Mouse (Mus musculus) intestine, embryonic 15.5 days (tissue): ENCODE results near the gene Rps9. TPM values are rescaled to one million over a fixed set of nuclear protein-coding genes. Genes with fewer than 3 reads are reported as not detected.

ENCODE experiments used
- ATAC-seq: fragments of 200-750 bp; cut with Nextera tagmentation; 2 replicates; pipeline ENCODE4 v1.8.0; 2017; ENCODE audit warnings: moderate TSS enrichment, moderate library complexity
- H3K27ac ChIP-seq: fragments of 300-500 bp; sonication (generic); 2 replicates; pipeline ENCODE4 v1.5.1; 2015; ENCODE audit warnings: mild to moderate bottlenecking, inconsistent platforms
- H3K27me3 ChIP-seq: fragments of 300-500 bp; sonication (generic); replicated peaks from 2 replicates; pipeline ENCODE4 v1.6.1; 2015; ENCODE audit warnings: inconsistent platforms
- H3K36me3 ChIP-seq: fragments of 300-500 bp; sonication (generic); 2 replicates; pipeline ENCODE4 v1.6.1; 2015; ENCODE audit warnings: inconsistent platforms
- H3K4me1 ChIP-seq: fragments of 300-500 bp; sonication (generic); replicated peaks from 2 replicates; pipeline ENCODE4 v1.6.1; 2015; ENCODE audit warnings: inconsistent platforms
- H3K4me2 ChIP-seq: fragments of 300-500 bp; sonication (generic); replicated peaks from 2 replicates; pipeline ENCODE4 v1.6.1; 2015; ENCODE audit warnings: mild to moderate bottlenecking, inconsistent platforms
- H3K4me3 ChIP-seq: fragments of 300-500 bp; sonication (generic); replicated peaks from 2 replicates; pipeline ENCODE4 v1.5.1; 2015; ENCODE audit warnings: inconsistent platforms
- H3K9ac ChIP-seq: fragments of 300-500 bp; sonication (generic); 2 replicates; pipeline ENCODE4 v1.6.1; 2015; ENCODE audit warnings: inconsistent platforms
- H3K9me3 ChIP-seq: fragments of 300-500 bp; sonication (generic); 2 replicates; pipeline ENCODE4 v1.6.1; 2016; ENCODE audit warnings: inconsistent platforms
- WGBS: fragments of 180-500 bp; shearing (Covaris S2); methylation state at CpG from one replicate; pipeline ENCODE4 v1.1.7; 2015; 5-methylcytosine and 5-hydroxymethylcytosine counted together
- polyA plus RNA-seq: library from polyadenylated mRNA; unstranded; fragments of >200 nt; fragmentation: Nextera tagmentation; extraction: Ambion mirVana; gene quantifications from 2 replicates; pipeline ENCODE4 v1.2.1, GENCODE M21; 2015

Gene Rps9
- polyA plus RNA-seq = 1,501 and 1,565 TPM in 2 replicates

DNA sequence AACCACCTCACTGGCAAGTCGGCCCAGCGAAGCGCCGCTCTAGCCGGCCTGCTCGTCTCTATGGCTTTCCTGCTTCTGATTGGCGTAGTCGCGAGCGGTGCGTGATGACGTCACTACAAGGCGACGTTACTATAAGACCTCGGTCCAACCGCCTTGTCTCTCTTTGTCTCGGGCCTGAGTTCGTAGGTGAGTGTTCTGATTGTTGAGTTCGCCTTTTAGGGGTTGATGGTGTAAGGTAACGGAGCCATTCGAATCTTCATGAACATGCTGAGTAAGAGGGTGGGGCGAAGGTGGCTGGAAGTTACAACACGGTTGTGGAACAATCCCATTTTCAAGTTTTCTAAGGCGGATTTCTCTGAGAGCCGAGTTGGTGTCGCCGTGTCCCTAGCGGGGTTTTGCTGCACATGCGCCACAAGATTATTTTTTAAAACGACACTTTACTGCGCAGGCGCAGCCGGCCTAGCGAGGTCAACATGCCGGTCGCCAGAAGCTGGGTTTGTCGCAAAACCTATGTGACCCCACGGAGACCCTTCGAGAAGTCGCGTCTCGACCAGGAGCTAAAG, at the start of gene Rps9:
Rps9 (plus strand) TSS at position 115 of the 563 bp plus-strand sequence.
- H3K9me3 ChIP-seq = no peaks in the 10 kb centered on the region
- H3K9ac ChIP-seq = peak within 1 kb of the TSS; percentile 72
- peak within 1 kb of the TSS; percentile 91 for H3K27ac ChIP-seq
- peaks cover 13% of the 10 kb centered on the region for H3K36me3 ChIP-seq
- H3K4me3 ChIP-seq = peak within 1 kb of the TSS; percentile 69
- ATAC-seq = peak; percentile 94
- peaks cover 9% of the 10 kb centered on the region for H3K4me1 ChIP-seq
- H3K27me3 ChIP-seq = no peaks in the 10 kb centered on the region
- H3K4me2 ChIP-seq = peak within 1 kb of the TSS; percentile 52
- under 1% methylated on average over 42 of the region's 42 CpGs for WGBS

DNA sequence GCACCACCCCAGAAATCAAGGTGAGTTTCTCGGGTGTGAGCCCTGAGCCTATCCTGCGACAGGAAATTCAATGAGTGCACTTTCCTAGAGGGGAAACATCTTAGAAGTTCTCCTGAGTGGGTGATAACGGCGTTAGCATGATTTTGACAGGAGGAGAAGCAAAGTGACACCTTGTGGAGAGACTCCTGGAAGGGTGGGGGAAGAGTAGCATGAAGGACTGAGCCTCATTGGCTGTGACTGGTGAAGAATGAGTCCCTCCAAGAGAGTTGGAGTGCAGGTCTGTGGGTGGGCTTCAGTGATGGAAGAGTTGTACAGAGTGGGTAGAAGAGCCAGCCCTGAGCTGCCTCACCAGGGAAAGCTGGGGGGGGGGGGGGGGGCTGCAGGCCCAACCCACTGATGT, 46.8 kb upstream of the Rps9 start:
- no peak overlapping the region for H3K27ac ChIP-seq
- H3K4me1 ChIP-seq = no peaks in the 10 kb centered on the region
- H3K4me2 ChIP-seq = no peak overlapping the region
- no peak overlapping the region for H3K4me3 ChIP-seq
- no peak for ATAC-seq
- no peaks in the 10 kb centered on the region for H3K27me3 ChIP-seq
- peaks cover 73% of the 10 kb centered on the region for H3K36me3 ChIP-seq
- WGBS = 90% methylated on average over 4 of the region's 4 CpGs
- no peaks in the 10 kb centered on the region for H3K9me3 ChIP-seq
- no peak overlapping the region for H3K9ac ChIP-seq

- H3K36me3 ChIP-seq = peaks cover 75% of the 10 kb centered on the region
- no peak overlapping the region for H3K27ac ChIP-seq
- H3K27me3 ChIP-seq = no peaks in the 10 kb centered on the region
- 0 out of 2 replicates have a peak, but pooled peaks have one; percentile 3 for ATAC-seq
- H3K4me3 ChIP-seq = no peak overlapping the region
- no peak overlapping the region for H3K9ac ChIP-seq
- H3K4me1 ChIP-seq = peaks cover 1% of the 10 kb centered on the region; the same call in 1 of the 2 replicates
- H3K4me2 ChIP-seq = no peak overlapping the region
- H3K9me3 ChIP-seq = no peaks in the 10 kb centered on the region
- WGBS = 92% methylated on average over 14 of the region's 14 CpGs
Measured at GRCm38 (mm10) chr7:3658578-3658977, 45.2 kb upstream of the Rps9 start.

DNA sequence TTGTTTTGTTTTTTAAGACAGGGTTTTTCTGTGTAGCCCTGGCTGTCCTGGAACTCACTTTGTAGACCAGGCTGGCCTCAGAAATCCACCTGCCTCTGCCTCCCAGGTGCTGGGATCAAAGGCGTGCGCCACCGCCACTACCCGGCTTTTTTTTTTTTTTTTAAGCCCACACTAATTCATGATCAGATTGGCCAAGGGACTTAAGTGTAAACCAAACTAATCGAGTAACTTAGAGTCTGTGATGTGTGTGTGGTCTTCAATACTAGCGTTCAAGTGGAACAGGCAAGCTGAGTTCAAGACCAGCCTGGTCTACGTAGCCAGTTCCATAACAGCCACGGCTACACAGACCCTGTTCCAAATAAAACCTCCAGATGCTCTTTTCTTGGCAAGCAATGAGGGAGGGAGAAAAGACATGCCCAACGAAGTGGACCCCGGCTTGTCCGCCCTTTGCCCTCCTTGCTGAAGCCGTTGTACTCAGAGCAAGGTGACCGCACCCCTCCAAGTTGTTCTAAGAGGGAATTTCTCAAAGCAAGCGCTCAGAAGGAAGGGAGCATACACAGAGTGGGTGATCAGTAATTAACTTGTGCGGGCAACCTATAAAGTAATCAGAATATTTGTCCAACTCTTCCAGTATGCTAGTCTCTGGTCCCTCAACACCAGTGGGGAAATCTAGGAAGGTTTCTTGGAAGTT, 39.1 kb upstream of the Rps9 start:
- Histone ChIP-seq H3K9me3 (no peaks in the 10 kb centered on the region), H3K36me3 (peaks cover 35% of the 10 kb centered on the region), H3K9ac (peak overlapping the region; percentile 83), H3K4me3 (peak overlapping the region; percentile 76), H3K4me1 (peaks cover 19% of the 10 kb centered on the region), H3K27ac (peak overlapping the region; percentile 92), H3K27me3 (no peaks in the 10 kb centered on the region), H3K4me2 (peak overlapping the region; percentile 79)
- peak; percentile 65 for ATAC-seq
- WGBS = 27% methylated on average over 15 of the region's 15 CpGs

DNA sequence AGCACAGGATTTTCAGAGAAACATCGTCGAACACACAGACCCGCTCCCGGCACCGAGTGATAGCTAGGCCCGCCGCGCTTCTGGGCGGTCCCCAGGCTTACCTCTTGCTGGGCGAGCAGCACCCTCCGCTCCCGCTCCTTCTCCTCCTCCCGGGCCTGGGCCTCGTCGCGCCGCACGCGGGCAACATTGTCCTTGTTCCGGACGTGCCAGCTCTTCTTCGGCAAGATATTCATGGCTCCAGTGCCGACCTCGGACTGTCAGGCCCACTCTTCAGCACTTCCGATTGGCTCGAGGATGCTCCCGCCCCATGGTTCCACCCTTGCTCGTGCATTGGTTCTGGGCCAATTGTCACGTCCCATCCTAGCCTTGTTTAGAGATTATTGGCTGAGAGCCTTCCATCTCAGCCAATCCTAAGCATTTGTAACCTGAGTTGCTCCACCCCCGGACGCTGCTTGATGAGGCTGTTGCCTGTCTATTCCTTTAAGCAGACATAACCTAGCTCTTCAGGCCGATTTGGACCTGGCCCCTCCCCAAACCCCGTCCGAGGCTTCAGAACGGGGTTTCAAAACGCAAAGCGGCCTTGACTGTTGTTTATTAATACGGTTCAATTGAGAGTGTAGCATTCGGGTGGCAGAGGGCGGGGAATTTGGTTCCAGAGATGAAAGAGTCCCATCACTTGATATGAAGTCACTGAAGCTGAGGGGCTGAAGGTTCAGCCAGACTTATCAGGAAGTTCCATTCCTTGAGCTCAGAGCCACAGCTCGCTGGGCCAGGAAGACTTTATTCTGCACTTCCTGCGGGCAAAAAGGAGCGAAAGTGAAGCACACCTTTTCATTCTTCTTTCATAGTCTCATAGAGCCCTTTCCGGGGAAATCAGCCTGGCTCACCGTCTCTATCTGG, 38.3 kb upstream of the Rps9 start, which contains the start of gene Leng1:
Leng1 (minus strand) TSS at position 626 of the 900 bp plus-strand sequence.
- Histone ChIP-seq H3K27ac (peak within 1 kb of the TSS; percentile 92), H3K36me3 (peaks cover 27% of the 10 kb centered on the region), H3K9me3 (no peaks in the 10 kb centered on the region), H3K4me1 (peaks cover 19% of the 10 kb centered on the region), H3K9ac (peak within 1 kb of the TSS; percentile 83), H3K4me2 (peak within 1 kb of the TSS; percentile 79), H3K4me3 (peak within 1 kb of the TSS; percentile 76), H3K27me3 (no peaks in the 10 kb centered on the region)
- 2% methylated on average over 45 of the region's 45 CpGs for WGBS
- peak; percentile 98 for ATAC-seq

DNA sequence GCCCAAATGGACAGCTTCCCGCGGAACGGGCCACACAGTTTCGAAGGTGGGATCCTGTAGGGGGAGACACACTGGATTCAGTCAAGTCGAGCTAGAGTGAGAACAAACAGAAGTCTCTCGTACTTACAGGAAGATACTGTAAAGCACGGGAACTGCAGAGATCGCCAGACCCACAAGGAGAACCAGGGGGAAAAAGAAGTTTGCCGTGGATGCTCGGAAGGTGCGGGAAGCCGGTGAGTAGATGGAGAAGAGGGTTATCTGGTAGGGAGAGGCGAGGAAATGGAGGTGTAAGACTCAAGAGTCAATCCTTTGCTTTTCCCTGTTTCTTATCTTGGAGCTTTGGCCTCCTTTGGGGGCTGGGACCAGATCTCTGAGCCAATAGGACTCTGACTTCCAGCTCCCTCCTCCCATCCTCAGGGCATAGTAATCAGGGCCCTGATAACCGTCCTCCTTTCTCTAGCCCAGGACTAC, 36.8 kb upstream of the Rps9 start:
- peak overlapping the region; percentile 49 for H3K4me2 ChIP-seq

DNA sequence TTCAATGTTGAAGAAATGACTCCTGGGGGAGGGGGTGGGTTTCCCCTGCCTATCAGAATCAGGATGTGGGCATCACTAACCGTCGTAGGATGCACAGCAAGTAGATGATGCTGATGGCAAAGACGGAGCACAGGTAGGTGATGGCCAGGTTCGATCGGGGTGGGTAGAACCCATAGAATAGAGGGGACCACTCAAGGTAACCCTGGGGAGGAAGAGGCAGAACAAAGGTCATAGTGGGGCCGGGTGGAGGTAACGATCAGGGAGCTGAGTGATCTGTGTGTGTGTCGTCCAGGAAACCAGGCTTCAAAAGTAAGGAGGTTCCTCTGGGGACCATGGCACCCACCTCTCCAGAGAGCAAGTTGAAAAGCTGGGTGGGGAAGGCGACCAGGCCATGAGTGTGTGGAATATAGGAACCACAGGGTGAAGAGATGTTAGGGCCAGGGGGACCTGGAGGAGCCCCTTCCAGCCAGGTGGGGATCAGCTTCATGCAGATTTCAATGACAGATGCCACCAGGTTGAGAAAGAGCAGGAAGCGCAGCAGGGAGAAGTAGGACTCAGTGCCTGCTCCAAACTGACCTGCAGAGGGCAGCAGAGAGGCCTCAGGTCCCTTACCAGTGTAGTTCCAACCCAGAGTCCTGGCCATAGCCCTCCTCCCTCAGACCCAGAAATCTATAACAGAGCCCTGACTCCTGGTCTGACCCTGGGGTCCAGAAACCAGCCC, 29.1 kb upstream of the Rps9 start:
- H3K27me3 ChIP-seq = no peaks in the 10 kb centered on the region
- peak; percentile 65 for ATAC-seq
- WGBS = 69% methylated on average over 10 of the region's 10 CpGs
- H3K4me2 ChIP-seq = no peak overlapping the region
- no peaks in the 10 kb centered on the region for H3K9me3 ChIP-seq
- H3K9ac ChIP-seq = no peak overlapping the region
- no peaks in the 10 kb centered on the region for H3K4me1 ChIP-seq
- H3K36me3 ChIP-seq = peaks cover 8% of the 10 kb centered on the region
- H3K27ac ChIP-seq = no peak overlapping the region
- H3K4me3 ChIP-seq = no peak overlapping the region

More for the DNA sequence above, 36.8 kb upstream of the Rps9 start:
- ATAC-seq = peak; percentile 44
- 19% methylated on average over 14 of the region's 14 CpGs for WGBS
- Histone ChIP-seq H3K4me1 (peaks cover 19% of the 10 kb centered on the region), H3K9ac (peak overlapping the region; percentile 16; the same call in 1 of the 2 replicates), H3K9me3 (no peaks in the 10 kb centered on the region), H3K36me3 (peaks cover 21% of the 10 kb centered on the region), H3K27ac (peak overlapping the region; percentile 51), H3K27me3 (no peaks in the 10 kb centered on the region), H3K4me3 (peak overlapping the region; percentile 17)

DNA sequence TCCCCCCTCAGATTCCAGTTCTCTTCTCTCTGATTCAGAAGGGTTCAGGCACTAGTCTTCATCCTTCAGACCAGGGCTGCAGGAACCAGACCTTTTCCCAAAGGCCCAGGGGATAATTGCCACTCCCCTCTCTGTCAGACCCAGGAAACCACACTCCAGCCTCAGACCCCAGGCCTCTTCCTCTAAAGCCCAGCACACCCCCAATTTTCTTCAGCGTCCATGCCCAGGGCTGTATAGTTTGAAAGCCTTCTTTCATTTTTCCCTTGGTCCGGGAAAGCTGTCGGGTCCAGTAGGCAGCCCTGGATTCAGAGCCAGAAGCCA, 28.6 kb upstream of the Rps9 start:
- WGBS = 79% methylated on average over 3 of the region's 3 CpGs
- H3K4me1 ChIP-seq = no peaks in the 10 kb centered on the region
- ATAC-seq = no peak
- no peak overlapping the region for H3K4me2 ChIP-seq
- H3K9ac ChIP-seq = no peak overlapping the region
- no peak overlapping the region for H3K27ac ChIP-seq
- H3K27me3 ChIP-seq = no peaks in the 10 kb centered on the region
- no peak overlapping the region for H3K4me3 ChIP-seq
- H3K36me3 ChIP-seq = peaks cover 8% of the 10 kb centered on the region
- no peaks in the 10 kb centered on the region for H3K9me3 ChIP-seq

DNA sequence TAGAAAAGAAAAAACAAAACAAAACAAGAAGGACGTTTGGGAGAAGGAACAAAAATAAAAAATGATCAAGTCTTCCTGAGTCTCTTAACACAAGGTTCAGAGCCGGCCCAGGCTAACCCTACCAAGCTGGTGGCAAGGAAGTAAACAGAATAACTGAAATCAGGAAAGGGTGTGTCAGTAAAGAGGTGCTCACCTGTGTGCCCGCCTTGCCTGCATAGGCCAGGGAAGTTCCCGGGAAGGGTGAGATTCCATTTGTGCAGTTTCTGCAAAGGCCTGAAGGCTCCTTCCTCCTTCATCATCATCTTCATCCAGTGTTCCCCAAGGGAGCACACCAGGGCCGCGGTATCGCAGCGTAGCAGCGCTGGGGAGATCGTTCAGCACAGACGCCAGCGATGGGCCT, 27.4 kb upstream of the Rps9 start:
- Histone ChIP-seq H3K27ac (peak overlapping the region; percentile 62), H3K9ac (peak overlapping the region; percentile 49), H3K9me3 (no peaks in the 10 kb centered on the region), H3K4me2 (peak overlapping the region; percentile 55), H3K4me1 (no peaks in the 10 kb centered on the region), H3K36me3 (0 out of 2 replicates have a peak, but pooled peaks cover 2% of the 10 kb centered on the region), H3K4me3 (peak overlapping the region; percentile 39), H3K27me3 (no peaks in the 10 kb centered on the region)
- WGBS = 67% methylated on average over 12 of the region's 12 CpGs
- ATAC-seq = peak; percentile 60

DNA sequence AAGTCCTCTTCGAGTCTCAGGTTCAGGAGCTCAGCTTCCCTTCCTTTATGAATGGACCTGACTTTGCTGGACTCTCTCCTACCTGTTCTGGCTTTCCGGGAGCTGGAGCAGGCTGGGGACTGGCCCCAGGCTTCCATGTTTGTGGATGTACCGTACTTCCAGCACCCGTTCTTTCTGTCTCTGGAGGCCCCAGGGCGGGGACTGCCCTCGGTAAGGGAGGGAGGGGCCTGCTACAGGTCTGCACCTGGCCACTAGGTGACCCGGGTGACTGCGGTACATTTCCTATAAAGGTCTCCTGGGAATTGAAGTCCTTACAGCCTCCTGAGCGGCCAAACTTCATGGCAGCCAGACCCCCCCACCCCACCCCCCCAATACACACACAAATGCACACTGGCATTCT, 26.5 kb upstream of the Rps9 start, which contains the start of gene Tmc4:
Tmc4 (minus strand) TSS at position 212 of the 400 bp plus-strand sequence.
- Histone ChIP-seq H3K36me3 (0 out of 2 replicates have a peak, but pooled peaks cover 2% of the 10 kb centered on the region), H3K9ac (peak within 1 kb of the TSS; percentile 49), H3K4me1 (no peaks in the 10 kb centered on the region), H3K4me2 (peak within 1 kb of the TSS; percentile 55), H3K4me3 (peak within 1 kb of the TSS; percentile 39), H3K27ac (peak within 1 kb of the TSS; percentile 71), H3K9me3 (no peaks in the 10 kb centered on the region), H3K27me3 (no peaks in the 10 kb centered on the region)
- WGBS = 47% methylated on average over 9 of the region's 9 CpGs
- ATAC-seq = peak; percentile 88

DNA sequence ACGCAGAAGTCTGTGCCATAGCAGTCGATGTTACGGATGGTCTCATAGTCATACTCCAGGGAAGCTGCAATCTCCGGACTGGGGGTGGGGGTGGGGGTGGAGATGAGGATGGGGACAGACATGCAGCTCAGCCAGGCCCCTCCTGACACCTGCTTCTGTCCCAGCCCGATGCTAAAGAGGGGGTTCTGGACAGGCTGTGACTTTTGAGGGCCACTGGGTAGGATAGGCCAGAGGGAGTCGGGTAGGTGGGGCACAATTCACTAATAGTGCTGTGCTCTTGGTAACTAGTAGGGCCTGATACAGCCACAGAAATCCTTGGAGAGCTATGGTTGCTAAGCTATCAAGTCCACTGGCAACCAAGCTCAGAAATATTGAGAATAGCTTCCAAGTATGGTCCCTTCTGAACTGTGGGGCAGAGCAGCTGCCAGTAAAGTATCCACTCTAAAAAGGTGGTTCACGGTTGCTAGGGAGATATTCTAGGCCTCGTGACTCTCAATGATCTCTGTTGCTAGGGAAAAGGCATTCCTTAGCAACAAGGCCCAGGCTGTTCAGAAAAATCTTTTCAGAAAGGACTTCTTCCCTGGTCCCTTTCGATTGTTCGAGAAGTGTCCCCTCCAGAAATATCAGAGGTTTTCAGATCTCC, 19.8 kb upstream of the Rps9 start:
- Histone ChIP-seq H3K4me1 (no peaks in the 10 kb centered on the region), H3K27ac (no peak overlapping the region), H3K27me3 (no peaks in the 10 kb centered on the region), H3K36me3 (peaks cover 14% of the 10 kb centered on the region; the same call in 1 of the 2 replicates), H3K9ac (no peak overlapping the region), H3K4me3 (no peak overlapping the region), H3K4me2 (no peak overlapping the region), H3K9me3 (no peaks in the 10 kb centered on the region)
- 84% methylated on average over 10 of the region's 10 CpGs for WGBS
- ATAC-seq = no peak
